Mouse (Mus musculus) liver, embryonic 14.5 days (tissue): ENCODE results near the gene Mrap2. TPM values are rescaled to one million over a fixed set of nuclear protein-coding genes. Genes with fewer than 3 reads are reported as not detected.

Experiments used
- ATAC-seq: fragments of 200-750 bp; cut with Nextera tagmentation; 2 replicates; pipeline ENCODE4 v1.8.0; 2017; ENCODE audit warnings: moderate number of reproducible peaks, mild to moderate bottlenecking, moderate library complexity; ENCODE audit not compliant: insufficient read depth
- DNase-seq, 3 experiments: peaks; one replicate each; pipeline ENCODE4 v3.0.0-alpha.2; 2012 to 2013; ENCODE audit warnings: low read depth in 3 of 3, low spot score in 3 of 3
- H3K27ac ChIP-seq: fragments of 300-500 bp; sonication (generic); 2 replicates; pipeline ENCODE4 v1.5.1; 2014; ENCODE audit warnings: moderate library complexity, mild to moderate bottlenecking, control low read depth, inconsistent platforms
- H3K27me3 ChIP-seq: fragments of 300-500 bp; sonication (generic); 2 replicates; pipeline ENCODE4 v1.6.1; 2014; ENCODE audit warnings: mild to moderate bottlenecking, low read length, moderate library complexity; ENCODE audit not compliant: control insufficient read depth, insufficient read depth
- H3K36me3 ChIP-seq: fragments of 300-500 bp; sonication (generic); replicated peaks from 2 replicates; pipeline ENCODE4 v1.6.1; 2014; ENCODE audit warnings: low read depth; ENCODE audit not compliant: control insufficient read depth, insufficient read depth
- H3K4me1 ChIP-seq, 2 experiments: fragments of 200-500 bp in 1 of 2; fragments of 300-500 bp in 1 of 2; sonication (generic) in 1 of 2; replicated peaks; 2 replicates each; pipeline ENCODE4 v1.6.1; 2012 to 2014; ENCODE audit warnings: antibody characterized with exemption in 1 of 2, inconsistent platforms in 1 of 2, low read length in 1 of 2; ENCODE audit not compliant: control insufficient read depth in 2 of 2, insufficient read depth in 2 of 2
- H3K4me2 ChIP-seq: fragments of 300-500 bp; sonication (generic); 2 replicates; pipeline ENCODE4 v1.6.1; 2014; ENCODE audit warnings: low read depth, mild to moderate bottlenecking, control low read depth, moderate library complexity
- H3K4me3 ChIP-seq, 2 experiments: fragments of 200-500 bp in 1 of 2; fragments of 300-500 bp in 1 of 2; sonication (generic) in 1 of 2; 2 replicates each; pipeline ENCODE4 v1.5.1; 2012 to 2014; ENCODE audit warnings: low read depth in 2 of 2, low read length in 2 of 2, mild to moderate bottlenecking in 2 of 2, control low read depth in 1 of 2, inconsistent platforms in 1 of 2, moderate library complexity in 1 of 2; ENCODE audit not compliant: insufficient read depth in 1 of 2
- H3K9ac ChIP-seq: fragments of 300-500 bp; sonication (generic); replicated peaks from 2 replicates; pipeline ENCODE4 v1.6.1; 2014; ENCODE audit warnings: mild to moderate bottlenecking, control low read depth, moderate library complexity
- H3K9me3 ChIP-seq: fragments of 300-500 bp; sonication (generic); 2 replicates; pipeline ENCODE4 v1.6.1; 2016; ENCODE audit warnings: low read length, mixed read lengths; ENCODE audit not compliant: control insufficient read depth
- CTCF ChIP-seq: IDR thresholded peaks from 2 replicates; pipeline ENCODE4 v1.5.1; 2016; ENCODE audit warnings: antibody characterized with exemption, low read depth, control low read depth
- EP300 ChIP-seq: IDR thresholded peaks from 2 replicates; pipeline ENCODE4 v1.6.1; 2016; ENCODE audit warnings: antibody characterized with exemption, low read depth
- WGBS: fragments of 180-500 bp; shearing (Covaris S2); extraction: QIAGEN DNeasy Blood & Tissue Kit; methylation state at CpG from one replicate; pipeline ENCODE4 v1.1.7; 2014; ENCODE audit not compliant: insufficient replicate concordance; 5-methylcytosine and 5-hydroxymethylcytosine counted together
- polyA plus RNA-seq, 2 experiments: library from polyadenylated mRNA; depleted of rRNA in 1 of 2; stranded (reverse) in 1 of 2; unstranded in 1 of 2; fragments of >200 nt; fragmentation: Nextera tagmentation in 1 of 2; extraction: Ambion mirVana in 1 of 2; gene quantifications; 2 replicates each; pipeline versions ENCODE4 v1.2.1 to v1.2.3; 2012 to 2014

Gene Mrap2
- polyA plus RNA-seq, 2 experiments = not detected

GRCm38 (mm10) chr9:87202431-87202830 lies 58.3 kb downstream of the Mrap2 start:
- no peaks in the 10 kb centered on the region for H3K9me3 ChIP-seq

GRCm38 (mm10) chr9:87210830-87211339 lies 66.8 kb downstream of the Mrap2 start:
- no peak overlapping the region for H3K4me3 ChIP-seq
- no peak overlapping the region for H3K4me2 ChIP-seq
- DNase-seq (no peak), ATAC-seq (no peak)
- H3K9me3 ChIP-seq = no peaks in the 10 kb centered on the region
- 78% methylated on average over 9 of the region's 9 CpGs for WGBS
- TF ChIP-seq EP300 (no peak), CTCF (no peak)
- H3K27me3 ChIP-seq = no peaks in the 10 kb centered on the region
- no peak overlapping the region for H3K9ac ChIP-seq
- no peak overlapping the region for H3K27ac ChIP-seq
- H3K36me3 ChIP-seq = peaks cover 2% of the 10 kb centered on the region
- peaks cover 0 to 3% of the 10 kb centered on the region in 2 experiments; a peak in 1 of 4 replicates for H3K4me1 ChIP-seq

More at GRCm38 (mm10) chr9:87202431-87202830, 58.3 kb downstream of the Mrap2 start:
- H3K9ac ChIP-seq = no peak overlapping the region
- no peak for TF ChIP-seq CTCF
- no peak for TF ChIP-seq EP300
- no peak for ATAC-seq
- 89% methylated on average over 6 of the region's 6 CpGs for WGBS
- H3K36me3 ChIP-seq = peaks cover 6% of the 10 kb centered on the region; the same call in 1 of the 2 replicates
- no peak overlapping the region for H3K27ac ChIP-seq
- peaks cover 0 to 3% of the 10 kb centered on the region in 2 experiments; a peak in 1 of 4 replicates for H3K4me1 ChIP-seq
- no peaks in the 10 kb centered on the region for H3K27me3 ChIP-seq
- no peak overlapping the region for H3K4me2 ChIP-seq
- DNase-seq = no peak
- H3K4me3 ChIP-seq = no peak overlapping the region

GRCm38 (mm10) chr9:87213204-87213603 lies 69.1 kb downstream of the Mrap2 start:
- H3K27me3 ChIP-seq = no peaks in the 10 kb centered on the region
- H3K4me3 ChIP-seq = no peak overlapping the region
- H3K4me1 ChIP-seq = no peaks in the 10 kb centered on the region
- H3K4me2 ChIP-seq = no peak overlapping the region
- peaks cover 2% of the 10 kb centered on the region for H3K36me3 ChIP-seq
- no peak overlapping the region for H3K27ac ChIP-seq
- no peak for DNase-seq
- ATAC-seq = no peak
- TF ChIP-seq CTCF = no peak
- TF ChIP-seq EP300 = no peak
- H3K9ac ChIP-seq = no peak overlapping the region
- no peaks in the 10 kb centered on the region for H3K9me3 ChIP-seq
- WGBS = 60% methylated on average over 4 of the region's 4 CpGs

Other genes with a start within 250 kb of the Mrap2 start
- not detected in 2 replicates for gene Ripply2, start 128.8 kb upstream of the Mrap2 start, polyA plus RNA-seq (2012; rRNA removed)
- not detected in 2 replicates for gene Ripply2, start 128.8 kb upstream of the Mrap2 start, polyA plus RNA-seq (2014; fragmentation: Nextera tagmentation; extraction: Ambion mirVana)
- 10.7 and 11.2 TPM in 2 replicates for gene Cyb5r4, start 122.3 kb upstream of the Mrap2 start, polyA plus RNA-seq (2012; rRNA removed)
- 32.4 and 34.8 TPM in 2 replicates for gene Cyb5r4, start 122.3 kb upstream of the Mrap2 start, polyA plus RNA-seq (2014; fragmentation: Nextera tagmentation; extraction: Ambion mirVana)
- gene Cep162, start 111.2 kb downstream of the Mrap2 start, polyA plus RNA-seq (2012; rRNA removed) = 0.92 and 1.5 TPM in 2 replicates
- gene Cep162, start 111.2 kb downstream of the Mrap2 start, polyA plus RNA-seq (2014; fragmentation: Nextera tagmentation; extraction: Ambion mirVana) = 1.7 and 2.0 TPM in 2 replicates